Mouse (Mus musculus): ENCODE measurements around the gene Nucb1.

- TF ChIP-seq CTCF (IDR thresholded peaks at IDR 0.05; ENCODE audit: low read depth, low read length) (no peak), TAL1 (conservative IDR thresholded peaks at IDR 0.05; ENCODE audit: low read depth, low read length) (no peak), GATA1 (IDR thresholded peaks at IDR 0.05; ENCODE audit: borderline replicate concordance, low read length) (no peak), GATA2 (IDR thresholded peaks at IDR 0.05; ENCODE audit: borderline replicate concordance, low read depth, low read length) (no peak), POLR2AphosphoS5 (IDR thresholded peaks at IDR 0.05; ENCODE audit: insufficient replicate concordance, low read depth, low read length) (no peak)
Observed at GRCm38 (mm10) chr7:45449974-45450373, 60.2 kb downstream of the Nucb1 start.
